11 mouse cellular contexts compared by ENCODE assay signal in genomic region chr2:71499276-71500230, GRCm38 (mm10). TPM values are rescaled to one million over a fixed set of nuclear protein-coding genes. Genes with fewer than 3 reads are reported as not detected.
DNase-seq lines count a peak whose midpoint lies in the region; ATAC-seq and TF ChIP-seq lines count a peak whose summit lies in the region.
"Had no signal": no experiment of that assay in that cellular context is flagged by ENCODE, and none has a peak within 500 bp of the region (broad histone marks: within the 10 kb centered on the region; RNA-seq: fewer than 3 reads in every experiment).

No protein-coding gene starts in this region.

- no peak overlapping the region for H3K27ac ChIP-seq in hindbrain, postnatal 0 days

- H3K36me3 ChIP-seq in hindbrain, postnatal 0 days (ENCODE audit: insufficient read depth, low read length) = no peaks in the 10 kb centered on the region

- no peaks in the 10 kb centered on the region for H3K4me1 ChIP-seq in hindbrain, postnatal 0 days (ENCODE audit: insufficient read depth, low read length)

- no peaks in the 10 kb centered on the region for H3K9me3 ChIP-seq in hindbrain, postnatal 0 days (ENCODE audit: low read length)

- DNase-seq in adrenal gland, adult 2 months = peak; percentile 72
- DNase-seq in adrenal gland, postnatal 25 days = no peak
- DNase-seq in retina, embryonic 14.5 days (ENCODE audit: low spot score) = peak; percentile 16
- no peak for DNase-seq in retina, postnatal 1 day
- no peak for DNase-seq in urinary bladder, postnatal 14 days (ENCODE audit: low spot score)
- no peak for DNase-seq in cerebellum, postnatal 4 days (ENCODE audit: low spot score in 2 of 2)
- no peak for DNase-seq in hindbrain, postnatal 0 days (ENCODE audit: low spot score)
- DNase-seq: gastrocnemius, postnatal 36 days; layer of hippocampus, adult 9-11 months had no signal

- 61% methylated on average over 16 of the region's 16 CpGs for WGBS in hindbrain, postnatal 0 days

- H3K4me2 ChIP-seq in hindbrain, postnatal 0 days (ENCODE audit: low read depth, low read length) = no peak overlapping the region

- H3K4me3 ChIP-seq in hindbrain, postnatal 0 days (ENCODE audit: low read length) = no peak overlapping the region

- H3K9ac ChIP-seq in hindbrain, postnatal 0 days (replicated peaks; ENCODE audit: low read length) = no peak overlapping the region

- no peak for TF ChIP-seq CTCF in hindbrain, postnatal 0 days (IDR thresholded peaks at IDR 0.05; ENCODE audit: low read depth)

- peak; percentile 96 for ATAC-seq in granulocyte monocyte progenitor cell, adult 5-6 weeks (replicated peaks; ENCODE audit: poor library complexity, severe bottlenecking)
- ATAC-seq in hindbrain, postnatal 0 days = no peak

- no peaks in the 10 kb centered on the region for H3K27me3 ChIP-seq in hindbrain, postnatal 0 days (ENCODE audit: insufficient read depth, low read length)

RNA-seq across cellular contexts. Expression of gene Dlx1, which starts 28.4 kb away (rescaled TPM):
- total RNA-seq in adrenal gland, adult 2 months (2021) = under 1 TPM; 0.14 to 0.31 TPM
- 0.26 and 1.2 TPM in 2 replicates for polyA plus RNA-seq in adrenal gland, adult 2 months (2012; rRNA removed)
- 0.52 TPM in 1 of 2 replicates, not detected in the other for total RNA-seq in adrenal gland, postnatal 25 days (2021)
- total RNA-seq in granulocyte monocyte progenitor cell, adult 5-6 weeks (2014; fragmentation: Nextera tagmentation) = not detected in 2 replicates
- not detected in 2 replicates for total RNA-seq in granulocyte monocyte progenitor cell, adult 5-6 weeks (2017)
- total RNA-seq in hindbrain, postnatal 0 days (2014; rRNA removed) = 2.5 and 3.5 TPM in 2 replicates
- not detected in 2 replicates for polyA plus RNA-seq in hindbrain, postnatal 0 days (2015; fragmentation: Nextera tagmentation; extraction: Ambion mirVana)
- total RNA-seq: gastrocnemius, postnatal 36 days; megakaryocyte-erythroid progenitor cell, adult 5-6 weeks had no signal

RNA-seq across cellular contexts. Expression of gene Metap1d, which starts 46.5 kb away (rescaled TPM):
- total RNA-seq in adrenal gland, adult 2 months (2021) = 10 to 100 TPM; 28.7 to 29.2 TPM
- 6.7 and 7.4 TPM in 2 replicates for polyA plus RNA-seq in adrenal gland, adult 2 months (2012; rRNA removed)
- 32.4 and 34.2 TPM in 2 replicates for total RNA-seq in adrenal gland, postnatal 25 days (2021)
- total RNA-seq in granulocyte monocyte progenitor cell, adult 5-6 weeks (2014; fragmentation: Nextera tagmentation) = 20.7 and 50.3 TPM in 2 replicates
- total RNA-seq in granulocyte monocyte progenitor cell, adult 5-6 weeks (2017) = 17.0 and 25.4 TPM in 2 replicates
- total RNA-seq in hindbrain, postnatal 0 days (2014; rRNA removed) = 12.0 and 14.4 TPM in 2 replicates
- polyA plus RNA-seq in hindbrain, postnatal 0 days (2015; fragmentation: Nextera tagmentation; extraction: Ambion mirVana) = 26.2 and 29.1 TPM in 2 replicates

RNA-seq across cellular contexts. Expression of gene Dlx2, which starts 47.0 kb away (rescaled TPM):
- total RNA-seq in adrenal gland, adult 2 months (2021) = under 1 TPM; 0.26 to 0.28 TPM
- 0.54 and 0.80 TPM in 2 replicates for polyA plus RNA-seq in adrenal gland, adult 2 months (2012; rRNA removed)
- total RNA-seq in adrenal gland, postnatal 25 days (2021) = 0.33 and 0.48 TPM in 2 replicates
- not detected in 2 replicates for total RNA-seq in granulocyte monocyte progenitor cell, adult 5-6 weeks (2014; fragmentation: Nextera tagmentation)
- total RNA-seq in granulocyte monocyte progenitor cell, adult 5-6 weeks (2017) = not detected in 2 replicates
- total RNA-seq in hindbrain, postnatal 0 days (2014; rRNA removed) = 0.97 TPM in 1 of 2 replicates, not detected in the other
- 0.21 and 0.26 TPM in 2 replicates for polyA plus RNA-seq in hindbrain, postnatal 0 days (2015; fragmentation: Nextera tagmentation; extraction: Ambion mirVana)
- total RNA-seq: gastrocnemius, postnatal 36 days; megakaryocyte-erythroid progenitor cell, adult 5-6 weeks had no signal

Comparison
In these comparisons a context has a peak if more than half of its experiments do, and no peak if none do; other contexts are left out.
1. DNase-seq: peak in adrenal gland, adult 2 months (single experiment) and retina, embryonic 14.5 days (single experiment); none in adrenal gland, postnatal 25 days (single experiment), retina, postnatal 1 day (single experiment), urinary bladder, postnatal 14 days (single experiment), cerebellum, postnatal 4 days (0 of 2) and hindbrain, postnatal 0 days (single experiment).